Mouse (Mus musculus) CD4-positive helper T cell, adult 2 months (primary cell): ENCODE measurements at regions not wholly inside any gene's neighbourhood (a gene's known extent, or its start where the extent isn't known, plus 50 kb on each side); places are given as distances from the start of the nearest gene placed in this dataset.
"Not testable (repeated sequence)": the region's sequence is repeated elsewhere in the genome, so short reads cannot be mapped to it uniquely, and the experiment has no call there.

ENCODE experiments used
- DNase-seq: peaks from one replicate; pipeline ENCODE4 v3.0.0-alpha.2; 2012; ENCODE audit warnings: low read depth, missing footprints, low spot score

DNA sequence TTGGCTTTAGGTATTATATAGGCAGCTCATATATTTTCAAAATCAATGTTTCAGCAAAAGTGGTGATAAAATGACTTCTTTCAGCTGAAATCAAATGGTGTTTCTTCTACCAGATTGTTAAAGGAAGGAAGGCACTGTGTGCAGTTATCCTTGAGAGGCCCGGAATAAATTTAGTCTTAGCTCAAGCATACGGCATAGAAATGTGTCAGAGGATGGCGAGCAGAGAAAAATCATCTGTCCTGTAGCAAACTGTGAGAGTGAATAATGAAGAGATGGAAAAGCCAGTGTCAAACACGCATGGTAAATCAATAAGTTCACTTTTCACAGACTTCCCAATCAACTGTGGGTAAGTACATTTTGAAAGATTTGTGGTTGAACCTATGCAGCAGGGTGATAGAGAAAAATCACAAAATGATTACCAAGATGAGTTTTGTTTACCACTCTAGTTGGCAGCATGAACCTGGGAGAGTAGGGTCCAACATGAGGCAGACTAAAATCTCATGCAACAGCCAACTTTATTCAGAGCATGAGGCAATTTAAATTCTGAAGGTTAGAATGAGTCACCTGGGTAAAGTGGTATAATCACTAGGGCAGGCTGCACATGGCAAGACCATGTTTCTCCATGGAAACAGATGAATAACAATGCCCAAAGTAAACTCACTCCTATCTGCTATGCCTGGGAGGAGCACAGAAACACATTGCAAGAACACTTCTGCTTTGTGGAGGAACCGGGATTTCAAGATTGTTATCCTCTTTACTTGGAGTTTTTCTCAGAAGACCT lies 55.7 kb downstream of the AI429214 start:
- no peak for DNase-seq

- no peak for DNase-seq
Measured at GRCm38 (mm10) chr8:37049969-37050683, 56.7 kb downstream of the AI429214 start.

DNA sequence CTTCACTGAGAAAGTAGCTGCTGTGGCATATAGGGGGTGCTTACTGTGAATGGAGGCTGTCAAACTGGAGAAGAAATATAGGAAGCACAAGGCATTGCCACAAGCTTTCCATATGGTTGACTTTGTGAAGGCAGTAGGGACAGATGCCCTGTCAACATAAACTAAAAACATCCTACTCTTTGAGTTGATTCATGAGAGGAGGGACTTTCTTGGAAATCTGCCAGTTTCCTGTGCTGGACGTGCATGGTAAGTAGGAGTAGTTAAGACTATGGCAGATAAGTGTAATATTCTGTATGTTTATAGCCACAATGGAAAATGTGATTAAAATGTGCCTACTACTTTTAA lies 57.3 kb downstream of the AI429214 start:
- no peak for DNase-seq

DNA sequence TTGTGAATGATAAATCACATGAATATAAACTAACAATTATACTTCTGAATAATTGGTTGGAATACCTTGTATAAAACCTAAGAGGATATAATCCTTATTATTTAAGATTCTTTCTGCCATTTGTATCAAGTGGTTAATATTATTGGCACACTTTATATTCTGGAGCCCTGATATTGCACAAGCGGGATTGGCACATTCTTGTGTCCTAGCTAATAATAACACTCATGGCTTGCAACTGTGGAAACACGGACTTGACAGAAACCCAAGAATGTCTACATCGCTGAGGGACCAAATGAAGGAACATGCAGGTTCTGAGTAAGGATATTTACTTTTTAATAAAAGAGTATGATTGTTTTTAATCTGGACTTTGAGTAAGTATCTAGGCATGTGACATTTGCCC lies 63.0 kb downstream of the AI429214 start:
- no peak for DNase-seq

DNA sequence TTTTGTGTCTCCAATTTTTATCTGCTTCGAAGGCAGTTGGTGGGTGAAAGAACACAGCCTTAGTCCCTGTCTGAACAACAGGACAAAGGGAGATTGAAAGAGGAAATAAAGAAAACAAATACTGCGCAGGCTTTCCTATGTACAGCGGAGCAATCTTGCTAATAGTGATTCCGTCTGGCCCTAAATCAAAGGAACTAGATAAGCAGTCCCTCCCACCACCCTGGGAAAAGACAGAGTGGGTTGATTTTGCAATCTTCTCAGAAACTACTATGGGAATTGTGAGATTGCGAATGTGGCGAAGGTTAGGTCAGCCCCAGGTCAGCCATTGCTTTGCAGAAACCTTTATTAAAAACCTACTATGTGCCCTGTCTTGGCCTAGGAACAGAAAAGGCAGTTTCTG lies 65.0 kb downstream of the AI429214 start:
- no peak for DNase-seq

DNA sequence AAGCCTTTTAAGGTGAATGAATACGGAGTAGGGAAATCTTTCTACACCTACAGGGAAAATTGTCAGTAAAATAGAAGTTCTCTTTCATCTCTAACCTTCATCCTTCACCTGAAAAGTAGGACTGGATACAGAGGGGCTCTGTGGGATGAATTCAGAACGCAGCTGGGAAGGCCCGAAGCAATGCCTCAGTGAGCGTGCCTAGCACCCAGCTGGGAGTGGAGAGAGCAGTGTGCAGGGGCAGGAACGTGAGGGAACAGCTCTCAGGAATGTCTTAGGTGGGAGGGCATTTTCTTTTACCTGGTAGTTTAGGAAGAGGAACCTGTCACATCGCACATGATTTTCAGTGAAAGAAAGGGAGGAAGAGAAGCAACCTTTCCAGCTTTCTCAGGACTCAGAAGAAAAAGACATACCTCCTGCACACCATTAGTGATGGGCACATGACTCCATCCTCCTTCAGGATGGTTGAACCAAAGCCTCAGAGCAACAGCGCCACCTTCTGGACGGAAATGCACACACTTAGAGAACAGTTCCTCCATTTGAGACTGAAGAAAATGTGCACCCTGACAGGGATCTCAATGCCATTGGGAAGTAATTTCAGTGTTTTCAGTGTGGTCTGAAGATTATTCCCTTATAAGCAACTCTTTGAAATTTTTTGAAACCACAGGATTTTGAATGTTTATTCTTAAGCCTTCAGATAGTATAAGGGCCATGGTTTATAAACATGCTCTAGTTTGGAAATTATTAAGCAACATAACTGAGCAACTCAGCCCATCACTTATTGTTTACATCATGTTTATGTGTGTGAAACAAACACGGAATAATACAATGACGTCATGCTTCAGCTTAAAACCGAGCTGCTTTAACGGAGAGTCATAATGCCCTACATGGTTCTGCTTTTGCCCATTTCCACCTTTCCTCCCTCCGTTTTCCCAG lies 68.9 kb downstream of the AI429214 start:
- DNase-seq, result no peak

DNA sequence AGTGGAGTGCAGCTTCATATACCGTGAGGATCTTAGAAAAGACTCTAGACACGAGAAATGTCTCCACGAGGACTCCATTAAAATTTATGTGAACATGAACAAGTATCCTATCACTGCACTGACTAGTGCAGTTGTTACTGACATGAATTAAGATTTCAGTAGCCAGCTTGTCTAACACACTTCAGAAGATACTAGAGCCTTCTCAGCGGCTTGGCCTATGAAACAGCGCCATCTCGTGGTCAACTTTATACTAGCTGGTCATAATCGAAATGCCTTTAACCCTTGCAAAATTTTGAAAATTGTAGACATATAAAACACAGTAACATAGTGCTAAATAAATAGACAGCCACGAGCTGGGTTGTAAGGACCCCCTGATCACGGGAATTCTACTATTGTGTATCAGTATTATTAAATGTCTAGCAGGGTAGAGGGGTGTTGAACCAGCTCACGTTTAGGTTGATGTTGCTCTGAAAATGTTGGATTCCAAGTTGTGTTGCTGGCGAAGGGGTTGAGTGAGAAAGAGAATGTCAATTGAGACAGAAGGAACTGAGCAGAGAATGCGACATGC lies 70.4 kb downstream of the AI429214 start:
- DNase-seq, result peak; percentile 16

DNA sequence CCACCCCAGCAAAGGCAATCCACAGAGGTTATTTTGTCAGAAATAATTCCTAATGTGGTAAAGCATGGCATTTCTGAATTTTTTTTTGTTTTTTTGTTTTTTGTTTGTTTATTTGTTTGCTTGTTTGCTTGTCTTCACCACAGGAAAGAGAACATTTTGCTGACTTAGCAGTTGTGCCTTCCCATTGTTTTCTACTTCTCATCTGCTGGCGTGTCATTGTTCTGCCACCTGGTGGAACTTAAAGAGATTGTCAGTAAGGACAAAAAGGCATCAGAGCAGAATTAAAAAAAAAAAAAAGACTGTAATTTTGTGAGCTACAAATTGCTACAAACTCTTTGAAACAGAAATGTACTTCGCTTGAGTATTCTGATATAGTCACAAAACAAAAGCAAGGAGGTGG lies 79.5 kb downstream of the AI429214 start:
- no peak for DNase-seq

DNA sequence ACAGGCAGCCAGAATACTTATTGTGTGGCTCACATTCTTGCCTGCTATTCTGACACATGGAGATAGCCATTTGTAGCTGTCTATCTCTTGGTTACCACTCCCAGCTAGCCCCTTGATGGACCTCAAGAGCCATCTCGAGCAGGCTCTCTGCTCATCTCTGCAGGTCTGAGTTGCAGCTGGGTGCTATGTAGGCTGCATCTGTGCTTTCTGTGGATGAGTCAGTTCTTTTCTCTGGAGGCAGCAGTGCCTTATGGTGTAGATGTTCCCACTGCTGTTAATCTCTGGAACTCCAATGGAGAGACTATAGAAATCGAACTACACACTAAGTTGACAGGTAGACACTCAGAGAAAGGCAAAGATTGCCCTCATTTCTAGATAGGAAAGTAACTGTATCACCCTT lies 106.3 kb downstream of the AI429214 start:
- no peak for DNase-seq

- DNase-seq, result not testable (repeated sequence)
Measured at GRCm38 (mm10) chr8:37112386-37112785, 119.0 kb downstream of the AI429214 start.

- DNase-seq, result no peak
Measured at GRCm38 (mm10) chr8:37125834-37126233, 132.4 kb downstream of the AI429214 start.

DNA sequence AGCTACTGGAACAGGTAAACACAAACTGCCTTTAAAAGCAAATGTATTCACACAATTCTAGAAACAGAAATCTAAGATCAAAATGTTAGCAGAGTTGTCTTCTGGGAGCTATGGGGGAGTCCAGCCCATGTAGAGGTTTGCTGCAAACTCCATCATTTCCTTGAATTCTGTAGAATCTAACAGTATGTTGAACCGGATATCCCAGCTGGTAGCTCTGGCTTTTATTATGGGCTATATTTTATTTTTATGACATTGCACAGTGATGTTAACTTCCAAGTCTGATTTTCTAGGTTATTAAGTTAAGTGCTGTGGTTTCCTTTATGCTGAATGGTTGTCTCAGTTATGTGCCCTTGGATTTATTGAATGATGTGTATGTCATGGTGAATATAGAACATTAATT lies 136.3 kb downstream of the AI429214 start:
- DNase-seq, result no peak

DNA sequence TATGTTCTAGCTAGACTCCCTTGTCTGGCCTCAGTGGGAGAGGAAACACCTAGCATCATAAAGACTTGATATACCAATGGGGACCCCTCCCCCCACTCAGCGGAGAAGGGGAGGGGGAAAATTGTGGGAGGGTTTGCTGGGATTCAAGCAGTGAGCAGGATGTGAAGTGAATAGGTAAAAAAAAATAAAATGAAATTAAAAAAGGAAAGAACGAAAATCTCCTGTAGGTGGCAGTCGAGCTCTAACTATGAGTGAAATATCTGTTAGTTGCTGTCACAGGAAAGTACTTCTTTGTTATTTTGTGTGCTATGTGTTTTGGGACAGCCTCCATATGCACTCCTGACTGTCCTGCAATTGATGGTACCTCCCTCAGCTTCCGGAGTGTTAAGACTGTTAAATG lies 138.6 kb downstream of the AI429214 start:
- DNase-seq, result no peak

GRCm38 (mm10) chr8:37134192-37134964 lies 141.0 kb downstream of the AI429214 start:
- no peak for DNase-seq

GRCm38 (mm10) chr8:37150286-37150685 lies 156.9 kb downstream of the AI429214 start:
- DNase-seq, result no peak

DNA sequence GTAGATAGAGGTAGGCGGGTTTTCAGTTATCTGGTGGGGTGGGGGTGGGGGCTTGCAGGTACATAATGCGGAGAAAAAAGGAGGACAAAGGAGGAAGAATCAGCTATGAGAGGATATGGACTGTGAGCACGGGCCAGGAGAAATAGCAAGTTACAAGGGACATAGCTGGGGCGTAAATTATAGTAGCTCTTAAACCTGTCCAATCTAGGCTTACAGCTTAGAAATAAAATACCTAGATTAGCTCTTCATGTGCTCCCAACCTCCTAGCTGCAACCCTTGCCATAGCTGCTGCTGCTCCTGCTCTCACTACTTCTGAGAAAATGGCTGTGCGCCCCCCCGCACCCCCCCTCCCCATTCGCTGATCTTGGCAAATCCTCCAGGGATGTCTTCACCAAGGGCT lies 161.0 kb downstream of the AI429214 start:
- DNase-seq, result no peak

DNA sequence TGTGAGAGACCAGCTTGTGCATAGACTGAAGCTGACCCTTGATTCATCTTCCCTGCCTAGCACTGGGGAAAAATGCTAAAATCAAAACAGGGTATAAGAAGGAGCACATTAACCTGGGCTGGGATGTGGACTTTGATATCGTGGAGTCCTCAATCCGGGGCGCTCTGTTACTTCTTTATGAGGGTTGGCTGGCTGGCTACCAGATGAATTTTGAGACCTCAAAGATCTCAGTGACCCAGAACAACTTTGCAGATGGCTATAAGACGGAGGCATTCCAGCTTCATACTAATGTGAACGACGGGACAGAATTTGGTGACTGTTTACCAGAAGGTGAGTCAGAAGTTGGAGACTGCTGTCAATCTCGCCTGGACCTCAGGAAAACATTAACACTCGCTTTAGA lies 161.5 kb downstream of the AI429214 start:
- no peak for DNase-seq

GRCm38 (mm10) chr8:37159481-37159880 lies 166.1 kb downstream of the AI429214 start:
- no peak for DNase-seq

DNA sequence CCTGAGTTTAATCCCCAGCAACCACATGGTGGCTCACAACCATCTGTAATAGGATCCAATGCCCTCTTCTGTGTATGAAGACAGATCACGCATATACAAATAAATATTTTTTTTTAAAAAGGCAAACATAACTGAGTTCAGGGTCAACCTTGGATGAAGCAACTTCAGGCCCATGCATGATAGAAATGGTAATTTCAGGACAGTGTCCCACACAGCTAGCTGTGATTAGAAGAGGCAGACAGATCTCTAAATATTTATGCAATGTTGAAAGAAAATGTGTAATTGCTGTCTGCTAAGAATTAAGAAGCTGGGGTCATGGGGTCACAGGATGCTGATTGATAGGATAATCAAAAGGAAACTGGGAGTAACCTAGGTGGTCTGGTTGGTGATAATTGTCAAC lies 203.5 kb downstream of the AI429214 start:
- no peak for DNase-seq

DNA sequence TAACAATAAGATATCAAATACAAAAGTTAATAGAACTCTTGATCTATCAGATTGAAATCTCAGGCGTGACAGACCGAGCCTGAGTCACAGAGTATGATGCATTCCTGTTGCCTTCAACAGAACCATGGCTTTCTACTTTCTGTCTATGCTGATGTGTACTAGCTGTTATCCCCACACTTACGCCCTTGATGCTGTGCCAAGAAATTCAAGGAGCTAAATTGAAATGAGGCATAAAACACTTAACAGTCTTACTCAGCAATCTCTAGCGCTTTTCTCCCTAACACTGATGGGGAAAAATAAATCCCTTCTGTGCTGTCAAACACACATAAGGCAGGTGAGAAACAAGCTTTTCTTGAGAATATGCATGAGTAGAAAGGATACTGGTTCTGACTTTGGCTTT lies 222.5 kb downstream of the AI429214 start:
- DNase-seq, result no peak

- no peak for DNase-seq
Measured at GRCm38 (mm10) chr8:37227091-37227490, 233.7 kb downstream of the AI429214 start.
